Mouse (Mus musculus) heart, adult 9 months (tissue): Measurements from ENCODE around the gene Carmil2.

ENCODE experiments used
- DNase-seq, 2 experiments: peaks; one replicate each; pipeline ENCODE4 v3.0.0; 2022; ENCODE audit warnings: low spot score in 2 of 2

Carmil2 gene

GRCm38 (mm10) chr8:105695080-105695780 is 9.2 kb downstream of the Carmil2 start:
- DNase-seq = no peak

DNA sequence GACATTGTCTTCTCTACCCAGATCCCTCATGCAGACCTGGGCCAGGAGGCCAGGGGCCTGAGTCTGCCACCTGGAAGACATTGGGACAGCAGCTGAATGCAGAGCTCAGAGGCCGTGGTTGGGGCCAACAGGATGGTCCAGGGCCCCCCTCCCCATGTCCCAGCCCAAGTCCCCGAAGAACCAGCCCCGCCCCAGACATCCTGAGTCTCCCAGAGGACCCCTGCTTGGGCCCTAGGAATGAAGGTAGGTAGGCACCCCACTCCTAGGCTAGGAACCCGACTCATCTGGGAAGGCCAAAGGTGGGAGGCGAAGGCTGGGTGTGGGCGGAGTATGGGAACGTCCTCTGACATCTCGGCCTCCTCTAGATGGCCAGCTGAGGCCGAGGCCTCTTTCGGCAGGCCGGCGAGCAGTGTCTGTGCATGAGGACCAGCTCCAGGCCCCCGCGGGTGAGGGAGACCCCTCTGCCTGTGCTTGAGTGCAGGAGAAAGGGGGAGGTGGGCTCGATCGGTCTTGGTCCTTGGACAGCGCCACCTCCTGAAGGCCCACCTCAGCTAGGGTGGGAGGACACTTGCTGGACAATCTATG is 11.2 kb downstream of the Carmil2 start:
- no peak for DNase-seq

- no peak for DNase-seq
Observed at GRCm38 (mm10) chr8:105698734-105699133, 12.7 kb downstream of the Carmil2 start.

DNA sequence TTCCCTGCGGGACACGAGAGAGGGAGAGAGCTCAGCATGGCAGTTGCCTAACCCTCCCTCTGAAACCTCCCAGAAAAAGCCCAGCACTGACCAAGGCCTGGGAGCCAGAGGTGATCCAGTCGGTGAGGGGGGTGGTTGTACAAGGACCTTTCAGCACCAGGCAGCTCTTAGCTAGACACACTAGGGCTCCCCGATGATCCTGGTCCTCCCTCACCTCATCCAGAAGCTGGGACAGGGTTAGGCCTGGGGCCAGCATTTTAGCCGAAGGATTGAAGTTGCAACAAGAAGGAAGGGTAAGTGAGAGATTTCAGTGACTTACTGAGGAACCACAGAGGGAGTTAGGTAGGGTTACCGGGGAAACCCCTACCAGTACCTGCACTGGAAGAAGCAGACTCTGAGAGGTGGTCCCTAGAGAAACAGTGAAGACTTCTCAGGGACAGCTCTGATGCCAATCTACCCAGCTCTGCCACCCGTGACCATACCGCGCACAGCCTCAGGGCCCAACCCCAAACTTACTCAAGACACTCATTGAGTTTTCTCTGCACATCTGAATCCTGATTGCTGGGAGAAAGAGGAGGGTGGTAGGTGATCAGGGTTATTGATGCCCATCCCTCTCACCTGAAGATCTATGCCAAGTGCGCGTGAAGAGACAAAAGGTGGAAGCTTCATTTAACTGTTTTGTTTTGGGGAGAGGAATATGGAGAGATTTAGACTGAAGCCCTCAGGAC is 13.6 kb downstream of the Carmil2 start:
- DNase-seq = no peak

GRCm38 (mm10) chr8:105700566-105700965 is 14.5 kb downstream of the Carmil2 start:
- no peak for DNase-seq

GRCm38 (mm10) chr8:105700966-105701824 is 15.1 kb downstream of the Carmil2 start, which contains the start of the genes Acd and Pard6a:
TSS of gene Acd (minus strand) at chr8:105701102.
TSS of gene Pard6a (plus strand) at chr8:105701148.
- DNase-seq = peak; percentile 94 to 95

DNA sequence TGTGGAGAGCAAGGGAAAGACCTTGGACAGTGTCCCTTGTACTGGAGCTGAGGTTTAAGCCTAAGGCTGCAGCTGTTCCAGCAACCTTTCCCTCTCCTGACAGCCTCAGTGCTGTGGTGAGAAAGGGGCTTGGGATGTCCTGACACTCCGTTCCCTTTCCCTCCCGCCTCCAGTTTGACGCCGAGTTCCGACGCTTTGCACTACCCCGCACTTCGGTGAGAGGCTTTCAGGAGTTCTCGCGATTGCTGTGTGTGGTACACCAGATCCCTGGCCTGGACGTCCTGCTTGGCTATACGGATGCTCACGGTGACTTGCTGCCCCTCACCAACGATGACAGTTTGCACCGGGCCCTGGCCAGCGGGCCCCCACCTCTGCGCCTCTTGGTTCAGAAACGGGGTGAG is 15.9 kb downstream of the Carmil2 start:
- DNase-seq = no peak

DNA sequence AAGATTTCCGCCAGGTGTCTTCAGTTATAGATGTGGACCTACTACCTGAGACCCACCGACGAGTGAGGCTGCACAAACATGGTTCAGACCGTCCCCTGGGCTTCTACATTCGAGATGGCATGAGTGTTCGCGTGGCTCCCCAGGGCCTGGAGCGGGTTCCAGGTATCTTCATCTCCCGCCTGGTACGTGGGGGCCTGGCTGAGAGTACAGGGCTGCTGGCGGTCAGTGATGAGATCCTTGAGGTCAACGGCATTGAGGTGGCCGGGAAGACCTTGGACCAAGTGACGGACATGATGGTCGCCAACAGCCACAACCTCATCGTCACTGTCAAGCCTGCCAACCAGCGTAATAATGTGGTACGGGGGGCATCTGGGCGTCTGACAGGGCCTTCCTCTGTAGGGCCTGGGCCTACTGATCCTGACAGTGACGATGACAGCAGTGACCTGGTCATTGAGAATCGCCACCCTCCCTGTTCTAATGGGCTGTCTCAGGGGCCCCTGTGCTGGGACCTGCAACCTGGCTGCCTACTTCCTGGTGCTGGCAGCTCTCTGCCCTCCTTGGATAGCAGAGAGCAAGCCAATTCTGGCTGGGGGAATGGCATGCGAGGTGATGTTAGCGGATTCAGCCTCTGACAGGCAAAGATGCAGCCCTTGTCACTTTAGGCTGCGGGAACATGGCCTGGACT is 16.8 kb downstream of the Carmil2 start:
- DNase-seq = no peak

DNA sequence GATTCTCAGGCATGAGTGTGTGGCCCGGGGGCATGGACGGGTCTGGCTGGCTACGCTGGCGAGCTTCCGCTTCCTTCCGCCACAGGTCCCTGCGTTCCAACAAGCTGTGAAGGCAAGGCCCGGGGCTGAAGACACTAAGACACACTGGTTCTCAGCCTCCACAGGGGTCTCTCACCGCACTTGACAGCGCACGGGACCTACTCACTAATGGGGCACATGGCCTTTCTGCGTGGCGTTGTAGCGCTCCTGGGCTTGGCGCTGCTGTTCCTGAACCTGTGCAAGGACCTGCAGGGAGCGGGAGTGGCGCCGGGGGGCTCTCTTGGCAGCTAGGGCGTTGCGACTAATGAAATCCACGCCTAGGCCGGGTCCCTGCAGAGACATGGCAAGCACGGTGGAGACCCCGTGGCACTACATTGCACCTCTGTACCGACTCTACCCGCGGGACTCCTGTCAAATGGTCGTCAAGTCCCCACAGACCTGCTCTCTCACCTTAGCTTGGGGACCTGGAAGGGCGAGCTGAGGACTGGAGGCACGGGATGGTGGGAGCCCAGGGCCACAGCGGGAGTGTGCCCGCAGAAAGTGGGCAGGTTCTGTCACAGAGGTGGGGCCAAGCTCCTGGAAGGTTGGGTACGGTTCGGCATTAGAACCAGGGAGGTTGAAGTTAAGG is 18.2 kb downstream of the Carmil2 start:
- no peak for DNase-seq

- DNase-seq = no peak
Observed at GRCm38 (mm10) chr8:105704955-105705354, 18.9 kb downstream of the Carmil2 start.

DNA sequence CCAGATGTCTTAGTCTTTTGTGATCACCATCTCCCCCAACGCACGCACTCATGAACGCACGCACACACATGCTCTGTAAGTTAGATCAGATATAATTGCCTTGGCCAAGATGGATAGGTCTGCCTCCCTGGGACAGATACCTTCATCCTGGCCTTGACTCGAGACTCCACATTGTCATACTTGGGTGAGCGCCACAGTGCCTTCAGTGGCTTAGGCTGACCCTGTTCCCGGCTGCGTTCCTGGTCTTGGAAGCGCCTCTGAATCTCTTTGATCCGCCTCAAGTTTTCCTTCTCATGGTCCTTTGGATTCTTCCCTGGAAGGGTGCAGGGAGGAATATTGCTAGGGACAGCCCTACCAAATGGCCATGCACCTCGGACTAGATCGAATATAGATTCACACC is 20.4 kb downstream of the Carmil2 start:
- no peak for DNase-seq

GRCm38 (mm10) chr8:105707498-105708403 is 21.7 kb downstream of the Carmil2 start, which contains the start of the genes 4933405L10Rik and Enkd1:
TSS of gene 4933405L10Rik (plus strand) at chr8:105707655.
TSS of gene Enkd1 (minus strand) at chr8:105708210.
- peak; percentile 88 to 89 for DNase-seq

- no peak for DNase-seq
Observed at GRCm38 (mm10) chr8:105708675-105709074, 22.6 kb downstream of the Carmil2 start.

GRCm38 (mm10) chr8:105709317-105709716 is 23.2 kb downstream of the Carmil2 start:
- no peak for DNase-seq

DNA sequence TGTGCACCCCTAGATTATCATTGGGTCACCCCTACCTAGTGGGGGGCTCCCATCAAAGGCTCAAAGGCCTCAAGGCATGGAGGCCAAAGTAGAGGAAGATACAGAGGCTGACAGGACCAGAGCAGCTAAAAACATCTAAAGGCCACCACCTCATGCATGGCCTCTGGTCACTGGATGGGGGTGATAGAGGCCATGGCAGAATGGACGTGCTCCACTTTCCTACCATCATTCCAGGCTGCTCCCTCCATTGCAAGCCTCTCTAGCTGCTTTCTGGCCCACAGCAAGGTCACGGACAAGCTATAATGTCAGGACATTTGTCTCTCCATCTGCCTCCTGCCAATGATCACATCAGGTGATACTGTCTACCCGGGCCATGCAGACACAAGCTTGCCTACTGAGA is 26.2 kb downstream of the Carmil2 start:
- DNase-seq = no peak

GRCm38 (mm10) chr8:105714139-105714538 is 28.1 kb downstream of the Carmil2 start:
- peak; percentile 68 to 87 for DNase-seq

GRCm38 (mm10) chr8:105715042-105715441 is 29.0 kb downstream of the Carmil2 start:
- peak in 1 of 2 experiments; percentile 15 for DNase-seq

GRCm38 (mm10) chr8:105716302-105716945 is 30.4 kb downstream of the Carmil2 start:
- no peak for DNase-seq

DNA sequence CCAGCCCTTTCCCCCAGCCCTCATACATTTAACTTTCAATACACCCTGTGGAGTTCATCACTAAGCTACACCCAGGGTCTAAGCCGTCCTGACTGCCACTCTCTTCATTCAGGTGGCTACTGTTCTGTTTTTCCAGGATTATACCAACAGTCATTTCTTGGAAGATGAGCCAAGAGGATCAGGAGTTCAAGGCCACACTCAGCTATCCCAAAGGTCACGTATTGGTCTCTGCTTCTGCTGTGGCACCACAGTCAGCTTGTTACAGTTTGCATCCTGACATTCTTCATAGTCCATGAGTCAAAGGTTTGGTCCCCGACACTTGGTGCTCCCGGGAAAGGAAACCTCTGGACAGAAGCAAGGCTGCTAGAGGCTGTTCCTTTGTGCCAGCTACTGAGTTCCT is 33.6 kb downstream of the Carmil2 start:
- no peak for DNase-seq
